Mouse (Mus musculus) adipocyte (in vitro differentiated cells): Measurements from ENCODE around the gene Chst12.

Experiments used
- DNase-seq: peaks from one replicate; pipeline ENCODE4 v3.0.0-alpha.2; 2016; ENCODE audit warnings: low spot score

Chst12 gene

GRCm38 (mm10) chr5:140570223-140570870 lies 65.0 kb downstream of the Chst12 start:
- DNase-seq: no peak

DNA sequence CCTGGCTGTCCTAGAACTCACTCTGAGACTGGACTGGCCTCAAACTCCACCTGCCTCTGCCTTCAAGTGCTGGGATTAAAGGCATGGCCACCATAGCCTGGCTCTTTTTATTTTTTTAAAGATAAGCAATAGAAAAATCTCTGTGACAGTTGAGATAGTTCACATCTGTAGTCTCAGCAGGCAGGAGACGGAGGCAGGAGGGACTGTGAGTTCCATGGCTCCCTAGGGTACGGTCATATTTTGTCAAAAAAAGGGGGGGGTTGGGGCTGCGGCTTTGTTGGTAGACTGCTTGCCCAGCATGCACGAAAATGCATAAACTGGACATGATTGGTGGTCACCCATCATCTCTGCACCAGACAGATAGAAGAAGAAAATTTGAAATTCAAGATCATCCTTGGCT lies 65.9 kb downstream of the Chst12 start:
- no peak for DNase-seq

DNA sequence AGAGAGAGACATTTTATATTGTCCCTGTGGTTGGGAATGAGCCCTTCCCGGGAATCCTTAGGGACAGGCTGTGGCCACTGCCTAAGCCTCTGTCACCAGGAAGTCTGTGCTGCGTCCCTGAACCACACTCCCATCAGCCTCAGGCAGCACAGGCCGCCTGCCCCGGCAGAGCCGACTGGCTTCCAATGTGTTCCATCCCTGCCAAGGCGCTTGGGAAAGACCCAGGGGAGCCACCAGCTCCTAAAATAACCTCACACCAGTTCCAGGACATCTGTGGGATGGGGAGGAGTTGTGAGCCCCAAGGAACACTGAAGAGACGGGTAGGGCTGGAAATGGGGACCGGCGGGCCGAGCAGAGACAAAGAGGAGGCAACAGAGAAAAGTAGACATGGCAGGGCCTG lies 66.3 kb downstream of the Chst12 start:
- DNase-seq: peak; percentile 98

GRCm38 (mm10) chr5:140572611-140573010 lies 67.3 kb downstream of the Chst12 start:
- DNase-seq: peak; percentile 86
